Mouse (Mus musculus): ENCODE measurements around the gene Auts2.

- no peak for TF ChIP-seq POLR2A (IDR thresholded peaks at IDR 0.05; ENCODE audit: insufficient read depth, low read depth, low read length)
- no peak for TF ChIP-seq CTCF (IDR thresholded peaks at IDR 0.05)
These were observed 929.8 kb downstream of the Auts2 start for GRCm38 (mm10) chr5:131613301-131613700.

Data from heart, adult 2 months (tissue).